Mouse (Mus musculus): Measurements from ENCODE around the gene Fntb.

The Fntb gene

DNA sequence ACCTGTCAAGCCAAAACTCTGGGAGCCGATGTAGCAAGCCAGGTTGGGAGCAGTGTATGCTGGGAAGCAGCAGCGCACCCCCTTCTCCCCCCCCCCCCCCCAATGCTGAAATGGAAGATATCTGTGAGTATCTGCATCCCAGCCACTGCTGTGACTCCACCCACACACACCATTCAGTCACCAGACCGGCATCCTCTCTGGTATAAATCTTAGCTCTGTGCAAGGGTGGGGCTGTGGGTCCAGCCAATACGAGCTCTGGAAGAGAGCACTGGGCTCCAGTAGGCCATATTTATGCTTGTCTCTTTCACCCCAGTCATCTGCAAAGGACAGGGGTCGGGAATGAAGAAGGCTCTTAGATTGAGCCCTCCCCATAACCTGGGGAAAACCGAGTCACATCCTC, 155.0 kb downstream of the Fntb start:
- DNase-seq (ENCODE audit: low read depth, low spot score) = no peak

DNA sequence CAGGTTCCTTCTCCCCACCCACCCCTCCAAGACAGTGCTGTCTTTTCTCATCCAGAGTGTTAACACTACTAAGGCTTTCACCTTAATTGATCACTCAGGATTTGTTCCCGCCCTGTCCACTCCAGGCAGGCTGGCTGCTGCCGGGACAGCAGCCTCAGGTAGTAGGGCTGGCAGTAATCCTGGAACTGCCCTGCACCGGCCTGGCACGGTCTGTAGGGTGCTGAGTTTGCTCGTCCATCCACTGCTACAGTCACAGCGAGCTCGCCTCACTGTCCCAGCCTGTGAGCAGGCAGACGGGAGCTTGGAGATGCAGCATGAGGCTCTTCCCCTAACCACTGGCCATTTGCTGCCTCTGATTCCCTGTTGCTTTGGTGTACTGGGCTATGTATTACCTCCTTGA, 155.6 kb downstream of the Fntb start:
- DNase-seq (ENCODE audit: low read depth, low spot score) = no peak

DNA sequence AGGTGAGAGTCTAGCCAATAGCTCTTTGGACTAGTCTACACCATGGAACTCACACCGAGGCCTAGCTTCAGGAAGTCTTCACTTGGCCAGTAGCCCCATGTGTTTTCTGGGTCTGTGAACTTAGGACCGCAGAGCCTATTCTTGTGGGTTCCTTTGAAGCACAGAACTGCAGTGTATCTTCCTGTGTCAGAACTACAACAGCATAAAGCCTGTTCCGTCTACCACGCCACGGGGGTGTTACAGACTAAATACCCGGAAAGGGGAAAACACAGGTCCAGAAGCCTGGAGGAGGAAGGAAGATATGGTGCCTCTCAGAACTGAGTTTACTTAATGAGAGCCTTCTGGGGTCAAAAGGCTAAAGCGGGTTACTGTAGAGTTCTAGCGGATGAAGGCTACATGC, 157.7 kb downstream of the Fntb start:
- DNase-seq (ENCODE audit: low read depth, low spot score) = no peak

DNA sequence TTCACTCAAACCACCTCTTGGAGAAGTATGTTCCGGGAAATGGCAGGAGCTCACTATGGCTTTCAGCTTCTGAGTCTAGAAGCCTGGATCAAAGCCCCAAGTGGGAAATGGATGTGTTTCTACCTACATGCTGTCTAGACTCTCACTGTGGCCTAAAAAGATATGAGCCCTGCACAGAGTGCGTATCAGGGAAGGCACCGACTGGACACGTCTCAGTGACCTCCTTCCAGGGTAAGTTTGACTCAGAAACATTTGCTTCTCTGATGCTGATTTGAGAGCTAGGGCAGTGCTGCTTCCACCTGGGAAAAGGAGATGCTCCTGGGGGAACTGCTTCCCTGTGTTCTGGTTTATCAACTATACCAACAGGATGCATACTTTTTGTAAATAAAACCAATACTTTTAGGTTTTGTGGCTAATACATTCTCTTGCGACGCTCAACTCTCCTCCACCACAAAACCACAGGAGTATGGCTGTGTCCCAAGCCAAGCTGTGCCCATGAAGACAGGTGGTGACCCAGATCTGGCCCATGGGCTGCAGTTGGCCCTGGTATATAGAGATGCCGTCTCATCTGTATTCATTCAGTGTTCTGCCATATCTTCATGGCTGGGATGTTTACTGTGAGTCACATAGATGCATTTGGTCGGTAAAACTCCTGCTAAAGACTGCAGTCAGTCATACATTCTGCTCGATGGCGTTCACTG, 159.7 kb downstream of the Fntb start:
- DNase-seq (ENCODE audit: low read depth, low spot score) = no peak

DNA sequence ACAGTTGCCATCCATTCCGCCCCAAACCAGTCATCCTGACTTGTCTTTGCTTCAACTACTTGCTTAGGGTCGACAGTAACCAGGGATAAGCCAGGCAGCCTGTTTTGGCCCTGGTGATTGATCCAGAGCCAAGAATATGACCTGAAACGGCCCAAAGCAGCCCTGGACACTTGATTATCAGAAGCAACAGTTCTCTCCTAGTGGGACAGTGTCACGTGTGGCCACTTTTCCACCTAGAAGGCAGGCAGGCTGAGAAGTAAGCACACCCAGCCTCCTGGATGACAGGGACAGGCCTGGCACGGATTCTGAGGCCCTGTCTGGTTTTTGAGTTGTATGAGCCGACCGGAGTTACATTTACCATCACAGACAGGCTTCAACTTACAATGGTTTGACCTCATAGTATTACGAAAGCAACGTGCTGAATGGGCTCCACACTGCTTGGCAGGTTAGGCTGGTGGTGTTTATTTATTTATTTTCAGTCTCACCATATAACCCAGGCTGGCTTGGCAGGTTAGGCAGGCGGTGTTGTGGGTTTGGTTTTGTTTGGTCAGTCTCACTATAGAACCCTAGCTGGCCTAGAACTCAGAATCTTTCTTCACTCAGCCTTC, 161.1 kb downstream of the Fntb start:
- DNase-seq (ENCODE audit: low read depth, low spot score) = no peak

DNA sequence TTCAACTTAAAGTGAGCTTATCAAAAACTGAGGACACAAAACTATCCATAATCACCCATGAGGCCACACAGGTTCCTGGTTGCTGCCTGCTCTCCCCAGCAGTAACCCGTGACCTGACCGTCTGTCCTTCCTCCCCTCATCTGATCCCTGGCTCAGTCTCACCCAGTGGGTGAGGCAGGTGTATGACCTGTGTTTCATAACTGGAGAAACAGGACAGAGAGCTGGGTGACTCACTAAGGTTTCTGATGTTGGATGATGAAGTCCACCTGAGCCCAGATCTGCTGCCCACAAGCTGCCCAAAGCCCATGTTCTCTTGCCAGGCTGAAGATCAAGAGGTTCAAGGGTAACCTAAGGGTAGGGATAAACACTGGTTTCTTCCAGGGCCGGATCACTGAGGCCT, 161.6 kb downstream of the Fntb start:
- no peak for DNase-seq (ENCODE audit: low read depth, low spot score)

DNA sequence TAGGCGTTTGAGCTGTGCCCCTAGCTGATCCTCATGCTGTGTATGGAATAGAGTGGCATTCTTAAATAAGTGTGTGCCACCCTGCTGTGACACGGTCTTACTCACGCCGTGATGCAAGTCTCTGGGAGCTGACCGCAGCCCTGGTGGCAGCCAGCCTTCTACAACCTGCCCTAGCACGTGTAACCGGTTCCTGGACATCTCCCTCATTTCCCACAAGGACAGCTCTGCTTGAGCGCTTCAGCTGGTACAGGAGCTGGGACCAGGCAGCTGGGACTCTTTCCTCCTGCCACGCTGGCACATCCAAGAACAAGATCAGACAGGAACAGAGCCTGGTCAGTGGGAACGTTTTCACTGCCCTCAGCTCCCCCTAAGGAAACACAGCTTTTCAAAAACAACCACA, 162.2 kb downstream of the Fntb start:
- no peak for DNase-seq (ENCODE audit: low read depth, low spot score)

DNA sequence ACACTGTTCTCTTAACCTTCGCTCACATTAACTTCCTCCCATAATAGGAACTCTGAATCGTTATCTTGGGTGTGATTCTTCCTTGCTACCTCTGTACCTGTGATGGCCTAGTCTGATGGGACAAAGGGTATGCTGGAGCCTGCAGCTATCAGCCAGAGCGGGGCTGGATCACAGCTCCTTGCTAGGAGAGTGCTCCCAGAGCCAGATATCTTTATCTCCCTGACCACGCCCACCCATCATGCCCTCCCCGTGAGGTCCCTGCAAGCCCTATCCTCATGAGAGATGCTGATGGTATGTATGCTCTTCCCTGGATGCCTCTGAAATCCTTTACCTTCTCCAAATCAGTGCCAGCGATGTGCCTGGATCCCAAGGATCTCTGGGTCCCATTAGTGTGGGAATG, 164.8 kb downstream of the Fntb start:
- DNase-seq (ENCODE audit: low read depth, low spot score) = peak; percentile 61

- DNase-seq (ENCODE audit: low read depth, low spot score) = no peak
Measured at GRCm38 (mm10) chr12:76931739-76932687, 166.6 kb downstream of the Fntb start.

DNA sequence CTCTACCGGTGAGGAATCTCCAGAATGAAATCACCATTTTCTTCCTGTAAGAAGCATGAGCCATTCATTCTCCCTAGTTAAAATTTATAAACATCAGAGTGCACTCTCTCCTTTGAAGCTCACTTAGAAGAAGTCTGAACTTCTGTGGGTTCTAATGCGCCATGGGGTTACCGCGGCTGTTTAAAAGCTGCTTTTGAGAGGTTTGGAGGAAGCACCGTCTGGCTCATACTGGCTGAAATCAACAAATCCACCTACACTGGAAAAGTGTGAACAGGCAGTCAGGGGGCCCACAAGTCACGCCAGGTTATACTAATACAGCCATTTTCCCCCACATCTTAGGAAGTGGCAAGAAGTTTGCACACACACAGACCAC, 167.3 kb downstream of the Fntb start:
- DNase-seq (ENCODE audit: low read depth, low spot score) = no peak

DNA sequence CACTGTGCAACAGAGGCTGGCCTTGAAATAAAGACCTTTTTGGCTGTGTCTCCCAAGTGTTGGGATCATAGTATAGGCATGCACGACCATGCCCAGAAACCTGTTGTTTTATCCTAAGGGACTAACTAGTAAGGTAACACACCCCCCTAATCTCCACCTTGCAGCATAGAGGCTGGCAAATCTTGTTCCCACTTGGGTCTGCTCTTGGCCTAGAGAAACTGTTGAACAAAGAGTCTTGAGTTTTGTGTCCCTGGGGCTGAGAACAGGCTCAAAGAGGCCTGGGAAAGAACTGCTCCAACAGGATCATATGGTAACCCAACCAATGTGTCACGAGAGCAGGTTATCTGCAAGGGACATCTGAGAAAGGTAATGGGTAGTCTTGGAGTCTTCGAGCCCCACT, 169.0 kb downstream of the Fntb start:
- DNase-seq (ENCODE audit: low read depth, low spot score) = no peak

DNA sequence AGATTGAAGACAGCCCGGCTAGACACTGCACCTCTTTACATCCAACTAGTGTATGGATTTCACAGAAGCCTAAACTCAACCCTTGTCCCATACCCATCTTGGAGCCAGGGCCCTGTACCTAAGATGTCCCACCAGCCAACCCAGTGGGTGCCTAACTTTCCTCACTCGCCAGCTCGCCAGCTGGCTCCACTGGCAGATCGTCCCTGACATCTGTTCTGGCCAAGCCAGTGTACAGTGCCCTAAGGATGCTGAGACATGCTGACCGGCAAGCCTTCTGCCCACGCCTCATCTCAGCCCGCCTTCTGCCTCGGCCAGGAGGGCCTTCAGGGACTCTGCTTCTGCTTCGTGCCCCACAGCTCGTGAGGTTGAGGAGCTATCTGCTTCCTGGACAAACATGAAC, 170.8 kb downstream of the Fntb start:
- DNase-seq (ENCODE audit: low read depth, low spot score) = no peak

DNA sequence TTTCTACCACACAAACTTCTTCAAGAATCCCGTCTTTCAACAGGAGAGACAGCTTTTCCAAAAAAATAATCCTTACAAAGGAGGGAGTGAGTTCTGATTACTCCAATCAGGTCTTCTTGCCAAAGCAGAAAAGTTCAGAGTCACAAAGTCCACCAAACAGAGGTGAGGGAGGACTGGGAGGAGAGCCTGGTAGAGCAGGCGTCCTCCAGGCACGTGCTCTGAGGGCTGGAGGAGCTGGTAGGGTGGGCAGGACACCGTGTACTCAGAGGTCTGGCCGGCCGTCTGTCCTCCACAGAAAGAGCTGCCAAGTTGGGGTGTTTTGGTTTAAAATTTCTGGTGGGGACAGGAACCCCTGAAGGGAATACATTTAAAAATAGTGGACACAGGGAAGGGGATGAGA, 172.6 kb downstream of the Fntb start:
- DNase-seq (ENCODE audit: low read depth, low spot score) = no peak

DNA sequence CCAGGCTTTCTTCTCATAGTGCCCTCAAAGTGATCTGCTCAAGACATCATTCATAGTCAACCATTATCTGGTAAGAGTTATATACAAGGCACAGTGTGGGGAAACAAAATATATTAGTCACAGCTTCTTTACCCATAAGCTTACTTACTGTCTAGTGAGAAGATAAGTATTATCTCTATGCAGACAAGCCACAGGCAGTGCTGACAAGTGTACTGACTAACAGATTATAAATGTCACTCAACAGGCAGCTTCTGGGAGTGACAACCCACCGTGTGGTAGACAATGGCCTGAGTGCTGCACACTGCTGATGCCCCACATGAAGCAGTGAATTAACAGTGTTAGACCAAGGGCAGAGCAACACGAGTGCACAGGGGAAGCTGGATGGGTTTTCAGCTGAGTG, 176.1 kb downstream of the Fntb start:
- DNase-seq (ENCODE audit: low read depth, low spot score) = no peak

GRCm38 (mm10) chr12:76942476-76942875, 177.1 kb downstream of the Fntb start:
- no peak for DNase-seq (ENCODE audit: low read depth, low spot score)

- DNase-seq (ENCODE audit: low read depth, low spot score) = no peak
Measured at GRCm38 (mm10) chr12:76943046-76943445, 177.7 kb downstream of the Fntb start.

GRCm38 (mm10) chr12:76943466-76943865, 178.1 kb downstream of the Fntb start:
- DNase-seq (ENCODE audit: low read depth, low spot score) = no peak

- no peak for DNase-seq (ENCODE audit: low read depth, low spot score)
Measured at GRCm38 (mm10) chr12:76947487-76947886, 182.1 kb downstream of the Fntb start.

GRCm38 (mm10) chr12:76948185-76948584, 182.8 kb downstream of the Fntb start:
- no peak for DNase-seq (ENCODE audit: low read depth, low spot score)

GRCm38 (mm10) chr12:76948781-76949180, 183.4 kb downstream of the Fntb start:
- no peak for DNase-seq (ENCODE audit: low read depth, low spot score)

DNA sequence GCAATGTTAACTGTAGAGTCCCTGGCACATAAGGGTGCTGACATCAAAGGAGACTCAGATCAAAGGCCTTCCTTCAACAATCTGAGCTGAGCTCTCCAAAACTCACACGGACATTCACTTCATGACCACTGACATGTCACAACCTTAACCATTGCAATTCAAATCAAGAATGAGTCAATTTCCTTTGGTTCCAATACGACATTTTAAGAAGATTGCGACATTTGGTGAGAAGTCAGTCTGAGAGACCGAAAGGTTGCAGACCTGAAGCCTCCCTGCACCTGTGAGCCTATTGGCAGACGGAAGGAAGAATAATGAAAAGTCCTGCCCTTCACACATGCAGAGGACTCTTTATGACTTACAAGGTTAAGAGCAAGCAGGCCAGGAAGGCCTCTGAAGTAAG, 184.9 kb downstream of the Fntb start:
- DNase-seq (ENCODE audit: low read depth, low spot score) = no peak

DNA sequence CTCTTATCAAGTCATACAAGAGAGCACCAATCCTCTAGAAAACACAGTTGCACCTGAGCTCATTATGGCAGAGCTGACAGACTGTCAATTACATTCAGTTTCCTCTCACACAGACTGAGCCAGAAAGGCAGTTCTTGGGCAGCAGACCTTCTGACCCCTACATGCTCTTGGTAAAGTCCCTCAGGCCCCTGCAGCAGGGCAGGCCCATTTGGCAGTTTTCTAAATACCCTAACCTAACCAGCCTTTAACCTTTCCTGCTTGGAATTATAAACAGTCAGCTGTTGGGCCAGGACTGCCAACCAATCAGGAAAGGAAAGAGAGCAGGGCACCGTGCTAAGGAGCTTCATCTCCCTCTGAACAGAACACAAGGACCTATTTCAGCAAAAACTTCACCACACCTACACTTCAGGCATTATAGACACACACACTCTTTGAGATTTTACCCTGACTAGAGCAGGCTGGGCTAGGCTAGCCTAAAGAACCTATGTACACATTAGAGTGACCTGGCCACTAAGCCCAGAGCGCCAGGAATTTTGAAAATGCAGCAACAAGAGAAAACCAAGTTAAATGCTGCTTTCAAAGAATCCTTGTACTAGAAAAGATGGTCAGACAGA, 188.5 kb downstream of the Fntb start:
- DNase-seq (ENCODE audit: low read depth, low spot score) = no peak
